Mouse (Mus musculus): ENCODE measurements at regions not wholly inside any gene's neighbourhood (a gene's known extent, or its start where the extent isn't known, plus 50 kb on each side); places are given as distances from the start of the nearest gene placed in this dataset.

- no peak for DNase-seq
Measured at GRCm38 (mm10) chr4:55808501-55808900, 276.2 kb upstream of the Klf4 start.

GRCm38 (mm10) chr4:55806799-55807198, 274.5 kb upstream of the Klf4 start:
- no peak for DNase-seq

- no peak for DNase-seq
Measured at GRCm38 (mm10) chr4:55805255-55806051, 273.2 kb upstream of the Klf4 start.

GRCm38 (mm10) chr4:55802101-55802500, 269.8 kb upstream of the Klf4 start:
- no peak for DNase-seq

- DNase-seq = no peak
Measured at GRCm38 (mm10) chr4:55798099-55798498, 265.8 kb upstream of the Klf4 start.

- no peak for DNase-seq
Measured at GRCm38 (mm10) chr4:55781329-55781847, 249.1 kb upstream of the Klf4 start.

- DNase-seq = no peak
Measured at GRCm38 (mm10) chr4:55779581-55779980, 247.3 kb upstream of the Klf4 start.

- no peak for DNase-seq
Measured at GRCm38 (mm10) chr4:55775858-55776257, 243.6 kb upstream of the Klf4 start.

- DNase-seq = no peak
Measured at GRCm38 (mm10) chr4:55774571-55774970, 242.3 kb upstream of the Klf4 start.

- DNase-seq = no peak
Measured at GRCm38 (mm10) chr4:55769656-55770055, 237.4 kb upstream of the Klf4 start.

- DNase-seq = no peak
Measured at GRCm38 (mm10) chr4:55768325-55768724, 236.1 kb upstream of the Klf4 start.

GRCm38 (mm10) chr4:55767133-55767532, 234.9 kb upstream of the Klf4 start:
- no peak for DNase-seq

GRCm38 (mm10) chr4:55765780-55766179, 233.5 kb upstream of the Klf4 start:
- DNase-seq = no peak

GRCm38 (mm10) chr4:55763112-55763511, 230.8 kb upstream of the Klf4 start:
- no peak for DNase-seq

- no peak for DNase-seq
Measured at GRCm38 (mm10) chr4:55762389-55762788, 230.1 kb upstream of the Klf4 start.

GRCm38 (mm10) chr4:55757148-55757927, 225.1 kb upstream of the Klf4 start:
- DNase-seq = no peak

GRCm38 (mm10) chr4:55749949-55750600, 217.8 kb upstream of the Klf4 start:
- no peak for DNase-seq

- no peak for DNase-seq
Measured at GRCm38 (mm10) chr4:55741355-55741754, 209.1 kb upstream of the Klf4 start.

GRCm38 (mm10) chr4:55740062-55740461, 207.8 kb upstream of the Klf4 start:
- no peak for DNase-seq

- no peak for DNase-seq
Measured at GRCm38 (mm10) chr4:55738714-55739113, 206.4 kb upstream of the Klf4 start.

- no peak for DNase-seq
Measured at GRCm38 (mm10) chr4:55735453-55735852, 203.2 kb upstream of the Klf4 start.

- DNase-seq = no peak
Measured at GRCm38 (mm10) chr4:55734331-55734730, 202.1 kb upstream of the Klf4 start.

GRCm38 (mm10) chr4:55733223-55733622, 201.0 kb upstream of the Klf4 start:
- no peak for DNase-seq
